Mouse (Mus musculus): ENCODE data around the gene Srd5a3. TPM values are rescaled to one million over a fixed set of nuclear protein-coding genes. Genes with fewer than 3 reads are reported as not detected.

Gene Srd5a3
- polyA plus RNA-seq, 1 experiment from 2014 or later: 15.4 TPM

- Histone ChIP-seq H3K9me3 (ENCODE audit: low read length) (0 out of 2 replicates have a peak, but pooled peaks cover 2% of the 10 kb centered on the region), H3K4me1 (ENCODE audit: insufficient read depth) (peaks cover 18% of the 10 kb centered on the region), H3K4me3 (ENCODE audit: low read depth, low read length) (no peak overlapping the region), H3K27me3 (ENCODE audit: insufficient read depth, low read length) (no peaks in the 10 kb centered on the region), H3K27ac (ENCODE audit: low read depth) (0 out of 2 replicates have a peak overlapping the region, but pooled peaks have one; percentile 51), H3K4me2 (ENCODE audit: low read depth, low read length) (no peak overlapping the region), H3K9ac (replicated peaks) (no peak overlapping the region), H3K36me3 (replicated peaks; ENCODE audit: insufficient read depth, low read length) (no peaks in the 10 kb centered on the region)
- DNase-seq (no peak), ATAC-seq (no peak)
- 77% methylated on average over 1 of the region's 1 CpGs for WGBS (ENCODE audit: insufficient replicate concordance)
- TF ChIP-seq EP300 (IDR thresholded peaks at IDR 0.05; ENCODE audit: low read depth) (no peak), CTCF (IDR thresholded peaks at IDR 0.05; ENCODE audit: low read depth) (no peak)
These were observed 4.4 kb upstream of the Srd5a3 start for GRCm38 (mm10) chr5:76135644-76136043.

DNA sequence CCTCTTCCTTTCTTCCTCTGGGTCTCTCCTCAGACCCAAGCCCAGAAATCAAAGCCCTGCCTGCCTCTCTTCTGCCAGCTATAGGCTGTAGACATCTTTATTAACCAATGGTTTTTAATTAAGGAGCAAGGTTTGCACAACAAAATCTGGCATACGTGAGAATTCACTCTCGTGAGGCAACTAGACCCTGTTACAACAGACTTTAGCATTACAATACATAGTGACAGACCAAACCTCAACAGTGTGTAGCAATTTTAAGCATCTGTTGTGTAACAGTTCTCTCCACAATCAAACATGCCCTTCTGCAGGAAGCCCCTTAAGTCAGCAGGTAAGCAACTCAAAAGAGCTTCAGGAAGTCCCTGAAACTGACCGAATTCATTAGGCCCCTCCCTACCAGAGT, 3.8 kb upstream of the Srd5a3 start:
- Histone ChIP-seq H3K27ac (ENCODE audit: low read depth) (0 out of 2 replicates have a peak overlapping the region, but pooled peaks have one; percentile 51), H3K9me3 (ENCODE audit: low read length) (0 out of 2 replicates have a peak, but pooled peaks cover 2% of the 10 kb centered on the region), H3K4me2 (ENCODE audit: low read depth, low read length) (no peak overlapping the region), H3K36me3 (replicated peaks; ENCODE audit: insufficient read depth, low read length) (no peaks in the 10 kb centered on the region), H3K4me3 (ENCODE audit: low read depth, low read length) (no peak overlapping the region), H3K9ac (replicated peaks) (no peak overlapping the region), H3K27me3 (ENCODE audit: insufficient read depth, low read length) (no peaks in the 10 kb centered on the region), H3K4me1 (ENCODE audit: insufficient read depth) (peaks cover 22% of the 10 kb centered on the region)
- TF ChIP-seq CTCF (IDR thresholded peaks at IDR 0.05; ENCODE audit: low read depth) (no peak), EP300 (IDR thresholded peaks at IDR 0.05; ENCODE audit: low read depth) (no peak)
- 56% methylated on average over 3 of the region's 3 CpGs for WGBS (ENCODE audit: insufficient replicate concordance)
- ATAC-seq (no peak), DNase-seq (no peak)

DNA sequence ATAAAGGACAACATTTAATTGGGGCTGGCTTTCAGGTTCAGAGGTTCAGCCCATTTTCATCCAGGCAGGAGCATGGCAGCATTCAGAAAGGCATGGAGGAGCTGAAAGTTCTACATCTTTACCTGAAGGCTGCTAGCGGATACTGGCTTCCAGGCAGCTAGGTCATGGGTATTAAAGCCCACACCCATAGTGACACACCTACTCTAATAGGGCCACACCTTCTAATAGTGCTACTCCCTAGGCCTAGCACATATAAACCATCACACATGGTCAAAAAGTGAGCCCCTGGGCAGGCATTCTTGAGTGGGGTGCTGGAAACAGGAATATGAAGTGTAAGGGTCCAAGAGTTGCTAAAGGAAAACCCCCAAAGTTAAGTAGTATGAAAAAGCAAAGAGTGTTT, 2.5 kb upstream of the Srd5a3 start:
- Histone ChIP-seq H3K4me2 (ENCODE audit: low read depth, low read length) (no peak overlapping the region), H3K27me3 (ENCODE audit: insufficient read depth, low read length) (no peaks in the 10 kb centered on the region), H3K9ac (replicated peaks) (no peak overlapping the region), H3K36me3 (replicated peaks; ENCODE audit: insufficient read depth, low read length) (no peaks in the 10 kb centered on the region), H3K4me3 (ENCODE audit: low read depth, low read length) (no peak overlapping the region), H3K4me1 (ENCODE audit: insufficient read depth) (peaks cover 25% of the 10 kb centered on the region), H3K27ac (ENCODE audit: low read depth) (no peak overlapping the region), H3K9me3 (ENCODE audit: low read length) (0 out of 2 replicates have a peak, but pooled peaks cover 2% of the 10 kb centered on the region)
- ATAC-seq (no peak), DNase-seq (no peak)
- 97% methylated on average over 1 of the region's 1 CpGs for WGBS (ENCODE audit: insufficient replicate concordance)
- no peak for TF ChIP-seq EP300 (IDR thresholded peaks at IDR 0.05; ENCODE audit: low read depth)
- TF ChIP-seq CTCF (IDR thresholded peaks at IDR 0.05; ENCODE audit: low read depth): no peak

GRCm38 (mm10) chr5:76138071-76138470, 2.0 kb upstream of the Srd5a3 start:
- Histone ChIP-seq H3K27ac (ENCODE audit: low read depth) (no peak overlapping the region), H3K9ac (replicated peaks) (no peak overlapping the region), H3K36me3 (replicated peaks; ENCODE audit: insufficient read depth, low read length) (no peaks in the 10 kb centered on the region), H3K9me3 (ENCODE audit: low read length) (0 out of 2 replicates have a peak, but pooled peaks cover 2% of the 10 kb centered on the region), H3K4me1 (ENCODE audit: insufficient read depth) (peaks cover 25% of the 10 kb centered on the region), H3K4me3 (ENCODE audit: low read depth, low read length) (no peak overlapping the region), H3K4me2 (ENCODE audit: low read depth, low read length) (no peak overlapping the region), H3K27me3 (ENCODE audit: insufficient read depth, low read length) (no peaks in the 10 kb centered on the region)
- TF ChIP-seq CTCF (IDR thresholded peaks at IDR 0.05; ENCODE audit: low read depth): no peak
- no peak for TF ChIP-seq EP300 (IDR thresholded peaks at IDR 0.05; ENCODE audit: low read depth)
- WGBS (ENCODE audit: insufficient replicate concordance): 54% methylated on average over 1 of the region's 1 CpGs
- DNase-seq (no peak), ATAC-seq (no peak)

GRCm38 (mm10) chr5:76138512-76138911, 1.6 kb upstream of the Srd5a3 start:
- no peak overlapping the region for H3K4me3 ChIP-seq (ENCODE audit: low read depth, low read length)
- H3K9me3 ChIP-seq (ENCODE audit: low read length): 0 out of 2 replicates have a peak, but pooled peaks cover 2% of the 10 kb centered on the region
- H3K4me2 ChIP-seq (ENCODE audit: low read depth, low read length): no peak overlapping the region
- WGBS (ENCODE audit: insufficient replicate concordance): 51% methylated on average over 10 of the region's 10 CpGs
- no peaks in the 10 kb centered on the region for H3K36me3 ChIP-seq (replicated peaks; ENCODE audit: insufficient read depth, low read length)
- no peak overlapping the region for H3K27ac ChIP-seq (ENCODE audit: low read depth)
- no peaks in the 10 kb centered on the region for H3K27me3 ChIP-seq (ENCODE audit: insufficient read depth, low read length)
- peaks cover 25% of the 10 kb centered on the region for H3K4me1 ChIP-seq (ENCODE audit: insufficient read depth)
- ATAC-seq (no peak), DNase-seq (no peak)
- TF ChIP-seq EP300 (IDR thresholded peaks at IDR 0.05; ENCODE audit: low read depth): no peak
- TF ChIP-seq CTCF (IDR thresholded peaks at IDR 0.05; ENCODE audit: low read depth): no peak
- no peak overlapping the region for H3K9ac ChIP-seq (replicated peaks)

- DNase-seq (no peak), ATAC-seq (no peak)
- Histone ChIP-seq H3K27me3 (ENCODE audit: insufficient read depth, low read length) (no peaks in the 10 kb centered on the region), H3K4me1 (ENCODE audit: insufficient read depth) (peaks cover 25% of the 10 kb centered on the region), H3K36me3 (replicated peaks; ENCODE audit: insufficient read depth, low read length) (no peaks in the 10 kb centered on the region), H3K4me3 (ENCODE audit: low read depth, low read length) (no peak overlapping the region), H3K4me2 (ENCODE audit: low read depth, low read length) (no peak overlapping the region; the same call in 1 of the 2 replicates), H3K27ac (ENCODE audit: low read depth) (no peak overlapping the region), H3K9me3 (ENCODE audit: low read length) (0 out of 2 replicates have a peak, but pooled peaks cover 2% of the 10 kb centered on the region), H3K9ac (replicated peaks) (no peak overlapping the region)
- TF ChIP-seq CTCF (IDR thresholded peaks at IDR 0.05; ENCODE audit: low read depth) (no peak), EP300 (IDR thresholded peaks at IDR 0.05; ENCODE audit: low read depth) (no peak)
- 56% methylated on average over 7 of the region's 7 CpGs for WGBS (ENCODE audit: insufficient replicate concordance)
These were observed 850 bp upstream of the Srd5a3 start for GRCm38 (mm10) chr5:76139171-76139671.

Measured in liver, postnatal 0 days (tissue).